Mouse (Mus musculus) G1E (cell line): ENCODE data around the gene Grin2c. TPM values are rescaled to one million over a fixed set of nuclear protein-coding genes. Genes with fewer than 3 reads are reported as not detected.
A peak's percentile ranks its signal among the peaks of the same experiment; 100 is the strongest.

Experiments used
- ATAC-seq: 2 replicates; pipeline ENCODE4 v1.8.0; 2016; ENCODE audit warnings: mild to moderate bottlenecking; ENCODE audit not compliant: insufficient number of reproducible peaks, poor library complexity, low FRiP score, severe bottlenecking; ENCODE audit errors: extremely low read depth
- DNase-seq: peaks from one replicate; pipeline ENCODE4 v3.0.0; 2012; ENCODE audit warnings: low spot score
- H3K27me3 ChIP-seq: 2 replicates; pipeline ENCODE4 v1.6.1; 2012; ENCODE audit warnings: mild to moderate bottlenecking, low read length, inconsistent platforms; ENCODE audit not compliant: insufficient read depth
- H3K36me3 ChIP-seq: replicated peaks from 2 replicates; pipeline ENCODE3; 2012; ENCODE audit warnings: mild to moderate bottlenecking, inconsistent platforms
- H3K4me1 ChIP-seq: 2 replicates; pipeline ENCODE4 v1.6.1; 2012; ENCODE audit warnings: low read depth, low read length, inconsistent platforms, mixed read lengths; ENCODE audit not compliant: insufficient read depth
- H3K4me3 ChIP-seq: 2 replicates; pipeline ENCODE4 v1.5.1; 2012; ENCODE audit warnings: low read depth, mild to moderate bottlenecking, inconsistent platforms, low read length, moderate library complexity, mixed read lengths
- H3K9me3 ChIP-seq: replicated peaks from 2 replicates; pipeline ENCODE4 v1.6.1; 2012; ENCODE audit warnings: inconsistent platforms
- CTCF ChIP-seq: IDR thresholded peaks from 2 replicates; pipeline ENCODE4 v1.5.1; 2012; ENCODE audit warnings: low read depth, low read length, inconsistent platforms, mixed read lengths
- GATA1 ChIP-seq: IDR thresholded peaks from 2 replicates; pipeline ENCODE4 v1.6.1; 2012; ENCODE audit warnings: borderline replicate concordance, low read length, inconsistent platforms, mixed read lengths
- GATA2 ChIP-seq: IDR thresholded peaks from 2 replicates; pipeline ENCODE4 v1.6.1; 2012; ENCODE audit warnings: low read depth, low read length, inconsistent platforms, borderline replicate concordance
- POLR2AphosphoS5 ChIP-seq: IDR thresholded peaks from 2 replicates; pipeline ENCODE4 v1.6.1; 2012; ENCODE audit warnings: low read depth, low read length, inconsistent platforms; ENCODE audit not compliant: insufficient replicate concordance
- TAL1 ChIP-seq: conservative IDR thresholded peaks from 2 replicates; pipeline ENCODE4 v1.6.1; 2012; ENCODE audit warnings: low read depth, low read length, inconsistent platforms, mixed read lengths
- polyA plus RNA-seq: library from polyadenylated mRNA; stranded (reverse); fragments of >175 nt; gene quantifications from 2 replicates; pipeline ENCODE4 v1.2.3, GENCODE M21; 2012
- total RNA-seq, 2 experiments: library from RNA; stranded (forward) in 1 of 2; stranded (reverse) in 1 of 2; fragments of 200-1000 nt in 1 of 2; fragments of >200 nt in 1 of 2; fragmentation: Nextera tagmentation in 1 of 2; gene quantifications; 2 replicates each; pipeline ENCODE4 v1.2.3; 2014 to 2017

Grin2c gene
- total and polyA plus RNA-seq, 3 experiments, result 0.53 TPM; not detected in 2

DNA sequence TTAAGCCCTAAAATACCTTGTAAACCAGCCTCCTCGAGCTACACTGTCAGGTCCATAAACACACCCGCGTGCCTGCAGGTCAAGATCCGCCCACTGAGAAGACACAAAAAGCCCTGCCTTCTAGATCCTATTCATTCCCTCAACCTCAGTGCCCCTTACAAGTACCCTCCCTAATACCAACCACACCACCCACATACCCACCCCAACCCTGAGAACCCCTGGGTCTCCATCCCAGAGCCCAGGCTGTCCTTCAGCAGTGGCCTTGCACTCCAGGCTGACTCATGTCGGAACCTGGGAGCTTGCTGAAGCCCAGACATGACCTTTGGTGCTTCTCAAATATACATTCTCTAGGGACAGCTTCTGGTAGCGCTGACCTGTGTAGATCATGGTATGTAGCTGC lies 7.7 kb upstream of the Grin2c start:
- H3K4me1 ChIP-seq, result peaks cover 72% of the 10 kb centered on the region
- TF ChIP-seq CTCF, result no peak
- no peak for TF ChIP-seq GATA2
- no peak for TF ChIP-seq GATA1
- TF ChIP-seq POLR2AphosphoS5, result no peak
- ATAC-seq, result no peak
- peaks cover 52% of the 10 kb centered on the region for H3K36me3 ChIP-seq
- no peaks in the 10 kb centered on the region for H3K27me3 ChIP-seq
- no peak overlapping the region; the same call in 1 of the 2 replicates for H3K4me3 ChIP-seq
- no peak for DNase-seq
- H3K9me3 ChIP-seq, result no peaks in the 10 kb centered on the region

DNA sequence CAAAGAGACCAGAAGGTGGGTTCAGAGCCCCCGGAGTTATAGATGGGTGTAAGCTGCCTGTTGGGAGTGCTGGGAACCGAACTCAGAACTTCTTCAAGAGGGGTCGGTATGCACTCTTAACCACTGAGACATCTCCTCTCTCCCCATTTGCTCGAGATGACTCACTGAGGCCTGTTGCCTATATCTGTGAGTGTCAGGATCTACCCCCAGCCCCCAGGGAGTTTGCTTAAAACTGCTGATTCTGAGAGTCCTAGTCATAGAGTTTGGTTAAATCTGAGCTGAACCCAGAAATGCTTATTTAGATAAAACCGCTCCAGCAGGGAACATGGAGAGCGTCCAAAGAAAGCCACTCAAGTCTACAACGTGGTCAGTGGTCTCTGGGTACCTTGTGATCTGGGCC lies 7.1 kb upstream of the Grin2c start:
- no peak for TF ChIP-seq GATA2
- no peak for TF ChIP-seq CTCF
- no peak for TF ChIP-seq TAL1
- no peak for TF ChIP-seq POLR2AphosphoS5
- TF ChIP-seq GATA1, result no peak
- no peak for DNase-seq
- Histone ChIP-seq H3K27me3 (no peaks in the 10 kb centered on the region), H3K9me3 (no peaks in the 10 kb centered on the region), H3K36me3 (peaks cover 57% of the 10 kb centered on the region), H3K4me1 (peaks cover 73% of the 10 kb centered on the region), H3K4me3 (no peak overlapping the region)
- ATAC-seq, result no peak

GRCm38 (mm10) chr11:115273735-115274134 lies 6.7 kb upstream of the Grin2c start:
- peaks cover 70% of the 10 kb centered on the region for H3K4me1 ChIP-seq
- no peaks in the 10 kb centered on the region for H3K27me3 ChIP-seq
- H3K36me3 ChIP-seq, result peaks cover 62% of the 10 kb centered on the region
- no peak for ATAC-seq
- H3K9me3 ChIP-seq, result no peaks in the 10 kb centered on the region
- DNase-seq, result no peak
- TF ChIP-seq CTCF (no peak), POLR2AphosphoS5 (no peak), TAL1 (no peak), GATA1 (no peak), GATA2 (no peak)
- H3K4me3 ChIP-seq, result no peak overlapping the region

DNA sequence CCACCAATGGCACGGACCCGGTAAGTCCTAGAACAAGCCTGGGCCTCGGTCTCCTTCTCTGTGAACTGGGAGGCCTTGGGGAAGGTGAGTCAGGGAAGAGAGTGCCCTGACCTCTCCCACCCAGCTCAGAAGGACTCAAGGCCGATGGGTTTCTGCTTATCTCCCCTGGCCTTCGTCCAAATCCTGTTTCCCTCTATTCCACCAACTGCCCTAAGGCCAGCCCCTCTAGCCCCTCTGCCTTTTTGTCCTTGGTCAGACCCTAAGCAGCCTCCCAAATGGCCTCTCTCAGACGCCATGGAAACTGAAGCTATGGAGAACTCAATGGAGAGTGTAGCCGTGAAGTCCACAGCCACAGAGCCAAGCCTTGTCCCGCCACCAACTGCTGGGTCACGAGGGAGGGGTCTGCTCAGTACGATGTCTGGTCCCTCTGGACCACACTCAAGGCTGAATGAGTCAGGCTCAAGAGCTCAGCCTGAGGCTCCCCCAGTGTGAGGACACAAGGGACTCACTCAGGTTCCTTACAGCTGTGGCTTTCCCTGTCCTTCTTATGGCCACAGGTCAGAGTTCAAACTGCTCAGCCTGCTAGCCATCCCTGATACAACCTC lies 6.0 kb upstream of the Grin2c start:
- Histone ChIP-seq H3K27me3 (no peaks in the 10 kb centered on the region), H3K4me3 (no peak overlapping the region), H3K9me3 (no peaks in the 10 kb centered on the region), H3K36me3 (peaks cover 69% of the 10 kb centered on the region), H3K4me1 (peaks cover 63% of the 10 kb centered on the region)
- no peak for DNase-seq
- ATAC-seq, result no peak
- TF ChIP-seq CTCF, result no peak
- TF ChIP-seq GATA2, result no peak
- no peak for TF ChIP-seq GATA1
- TF ChIP-seq POLR2AphosphoS5, result no peak
- no peak for TF ChIP-seq TAL1

DNA sequence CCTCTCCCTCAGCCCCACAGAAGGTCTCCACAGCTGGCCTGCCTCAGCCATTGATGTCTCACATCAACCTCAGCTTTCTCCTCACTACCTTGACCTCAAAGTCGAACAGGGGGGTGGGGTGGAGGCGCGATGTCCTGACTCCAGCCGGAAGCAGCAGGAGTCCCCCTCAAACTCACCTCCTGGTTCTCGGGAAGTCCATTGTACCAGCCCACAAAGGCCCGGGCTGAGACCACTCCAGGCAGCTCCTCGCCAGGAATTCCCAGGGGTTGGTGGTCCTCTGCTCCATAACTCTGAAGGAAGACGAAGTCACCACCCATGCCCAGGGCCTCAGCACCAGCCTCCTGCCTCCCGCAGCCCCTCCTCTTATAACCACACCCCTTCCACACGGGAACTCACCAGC lies 4.4 kb upstream of the Grin2c start:
- H3K4me1 ChIP-seq, result peaks cover 62% of the 10 kb centered on the region
- DNase-seq (no peak), ATAC-seq (no peak)
- H3K36me3 ChIP-seq, result peaks cover 77% of the 10 kb centered on the region
- no peak for TF ChIP-seq GATA1
- no peak for TF ChIP-seq CTCF
- no peak for TF ChIP-seq TAL1
- TF ChIP-seq GATA2, result no peak
- TF ChIP-seq POLR2AphosphoS5, result no peak
- peaks cover 2% of the 10 kb centered on the region; the same call in 1 of the 2 replicates for H3K27me3 ChIP-seq
- no peak overlapping the region for H3K4me3 ChIP-seq
- peaks cover 4% of the 10 kb centered on the region; the same call in 1 of the 2 replicates for H3K9me3 ChIP-seq

GRCm38 (mm10) chr11:115271052-115271451 lies 4.0 kb upstream of the Grin2c start:
- ATAC-seq (no peak), DNase-seq (no peak)
- Histone ChIP-seq H3K27me3 (peaks cover 7% of the 10 kb centered on the region; the same call in 1 of the 2 replicates), H3K4me1 (peaks cover 58% of the 10 kb centered on the region), H3K36me3 (peaks cover 77% of the 10 kb centered on the region), H3K4me3 (no peak overlapping the region), H3K9me3 (peaks cover 5% of the 10 kb centered on the region; the same call in 1 of the 2 replicates)
- TF ChIP-seq TAL1 (no peak), GATA2 (no peak), POLR2AphosphoS5 (no peak), CTCF (no peak), GATA1 (no peak)

GRCm38 (mm10) chr11:115270148-115270861 lies 3.3 kb upstream of the Grin2c start:
- Histone ChIP-seq H3K27me3 (peaks cover 14% of the 10 kb centered on the region; the same call in 1 of the 2 replicates), H3K4me1 (peaks cover 51% of the 10 kb centered on the region), H3K9me3 (peaks cover 5% of the 10 kb centered on the region; the same call in 1 of the 2 replicates), H3K4me3 (no peak overlapping the region), H3K36me3 (peaks cover 77% of the 10 kb centered on the region)
- DNase-seq (peak; percentile 76), ATAC-seq (peak; percentile 50)
- TF ChIP-seq CTCF, result peak; percentile 93
- TF ChIP-seq GATA1, result no peak
